Mouse (Mus musculus) c-Kit-negative CD71-positive TER-119-positive erythroid progenitor cells, embryonic 14.5 days (primary cell): ENCODE measurements around the gene Abca8a.
"Not testable (repeated sequence)": the region's sequence is repeated elsewhere in the genome, so short reads cannot be mapped to it uniquely, and the experiment has no call there.

Experiments used
- DNase-seq: peaks from one replicate; pipeline ENCODE4 v3.0.0-alpha.2; 2013; ENCODE audit warnings: low read depth, low spot score

Gene Abca8a

GRCm38 (mm10) chr11:109987460-109988072, 108.2 kb downstream of the Abca8a start:
- not testable (repeated sequence) for DNase-seq

- no peak for DNase-seq
These were observed 113.9 kb downstream of the Abca8a start for GRCm38 (mm10) chr11:109981872-109982271.
